Mouse (Mus musculus): Measurements from ENCODE around the gene Orc3. TPM values are rescaled to one million over a fixed set of nuclear protein-coding genes. Genes with fewer than 3 reads are reported as not detected.
A peak's percentile ranks its signal among the peaks of the same experiment; 100 is the strongest.

The Orc3 gene
- 108 and 119 TPM in 2 replicates for polyA plus RNA-seq (2016; fragmentation: Nextera tagmentation; extraction: Ambion mirVana)

GRCm38 (mm10) chr4:34614630-34615094 lies at the start of gene Orc3, which contains the start of gene Rars2:
Orc3 (minus strand) TSS chr4:34614944.
Rars2 (plus strand) TSS chr4:34614957.
- no peaks in the 10 kb centered on the region for H3K9me3 ChIP-seq
- H3K4me1 ChIP-seq = peaks cover 26% of the 10 kb centered on the region
- H3K27me3 ChIP-seq (ENCODE audit: poor library complexity, severe bottlenecking) = no peaks in the 10 kb centered on the region
- WGBS = under 1% methylated on average over 42 of the region's 42 CpGs
- H3K27ac ChIP-seq = peak within 1 kb of the TSS; percentile 94
- peaks cover 13% of the 10 kb centered on the region for H3K36me3 ChIP-seq (replicated peaks)
- DNase-seq (ENCODE audit: extremely low spot score, low spot score) = peak; percentile 85
- H3K4me3 ChIP-seq = peak within 1 kb of the TSS; percentile 82

- no peak overlapping the region for H3K27ac ChIP-seq
- no peak for DNase-seq (ENCODE audit: extremely low spot score, low spot score)
- no peaks in the 10 kb centered on the region for H3K9me3 ChIP-seq
- peaks cover 95% of the 10 kb centered on the region for H3K36me3 ChIP-seq (replicated peaks)
- H3K4me3 ChIP-seq = no peak overlapping the region
- H3K4me1 ChIP-seq = no peaks in the 10 kb centered on the region
- 92% methylated on average over 6 of the region's 6 CpGs for WGBS
- no peaks in the 10 kb centered on the region for H3K27me3 ChIP-seq (ENCODE audit: poor library complexity, severe bottlenecking)
Observed at GRCm38 (mm10) chr4:34661927-34662326, 47.2 kb upstream of the Orc3 start.

DNA sequence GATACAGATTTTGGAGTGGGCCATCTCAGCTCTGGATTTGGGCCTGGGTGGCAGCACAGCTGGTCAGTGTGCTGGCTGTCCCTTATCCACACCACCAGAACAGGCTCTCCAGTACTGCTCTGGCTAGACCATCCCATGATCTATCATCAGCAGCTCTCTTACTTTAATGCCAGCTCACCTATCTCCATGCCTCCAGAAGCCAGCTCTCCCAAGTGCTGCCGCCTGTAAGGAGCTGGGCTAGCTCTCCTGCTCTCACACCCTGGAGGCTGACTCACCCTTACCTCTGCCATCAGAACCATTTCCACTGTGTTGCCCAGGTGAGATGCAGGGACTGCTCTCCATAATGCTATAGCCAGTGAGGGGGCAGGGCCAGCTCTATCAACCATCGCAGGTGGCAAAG lies 46.8 kb upstream of the Orc3 start:
- H3K4me1 ChIP-seq = no peaks in the 10 kb centered on the region
- H3K4me3 ChIP-seq = no peak overlapping the region
- H3K27ac ChIP-seq = no peak overlapping the region
- no peak for DNase-seq (ENCODE audit: extremely low spot score, low spot score)
- no peaks in the 10 kb centered on the region for H3K27me3 ChIP-seq (ENCODE audit: poor library complexity, severe bottlenecking)
- H3K9me3 ChIP-seq = no peaks in the 10 kb centered on the region
- peaks cover 95% of the 10 kb centered on the region for H3K36me3 ChIP-seq (replicated peaks)
- WGBS = 91% methylated on average over 2 of the region's 2 CpGs

DNA sequence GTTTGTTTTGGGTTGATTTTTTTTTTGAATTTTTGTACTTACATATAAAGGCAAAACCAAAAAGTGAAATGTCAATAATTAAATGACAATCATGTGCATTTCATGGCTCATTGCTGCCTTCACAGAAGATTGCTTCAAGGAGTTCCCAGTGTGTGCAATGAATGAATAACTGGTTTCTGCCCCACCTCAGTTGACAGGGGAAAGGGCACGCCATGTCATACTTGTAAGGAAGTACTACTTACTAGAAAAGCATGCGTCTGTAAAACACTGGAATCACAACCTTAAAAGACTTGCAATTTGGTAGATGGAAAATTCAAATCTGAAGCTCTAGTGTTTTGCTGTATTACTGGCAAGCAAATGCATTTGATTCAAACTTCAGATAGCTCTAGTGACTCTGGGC lies 44.3 kb upstream of the Orc3 start:
- DNase-seq (ENCODE audit: extremely low spot score, low spot score) = no peak
- Histone ChIP-seq H3K9me3 (no peaks in the 10 kb centered on the region), H3K27me3 (ENCODE audit: poor library complexity, severe bottlenecking) (no peaks in the 10 kb centered on the region), H3K27ac (no peak overlapping the region), H3K36me3 (replicated peaks) (peaks cover 90% of the 10 kb centered on the region), H3K4me3 (no peak overlapping the region), H3K4me1 (no peaks in the 10 kb centered on the region)
- WGBS = 94% methylated on average over 2 of the region's 2 CpGs

DNA sequence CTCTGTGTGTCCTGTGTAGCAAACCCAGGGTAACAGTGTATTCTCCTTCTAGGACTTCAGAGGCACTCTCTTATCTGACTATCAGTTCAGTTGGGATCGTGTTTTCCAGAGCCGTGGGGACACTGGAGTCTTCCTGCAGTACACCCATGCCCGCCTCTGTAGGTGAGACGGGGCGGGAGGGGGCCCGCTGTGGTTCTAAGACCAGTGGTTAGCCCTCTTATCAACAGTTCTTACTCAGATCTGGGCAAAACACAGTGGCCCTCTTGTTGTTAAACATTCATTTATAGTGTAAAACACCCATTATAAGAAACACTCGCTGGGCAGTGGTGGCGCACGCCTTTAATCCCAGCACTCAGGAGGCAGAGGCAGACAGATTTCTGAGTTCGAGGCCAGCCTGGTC lies 41.4 kb upstream of the Orc3 start:
- DNase-seq (ENCODE audit: extremely low spot score, low spot score) = no peak
- no peaks in the 10 kb centered on the region for H3K4me1 ChIP-seq
- WGBS = 97% methylated on average over 10 of the region's 10 CpGs
- H3K36me3 ChIP-seq (replicated peaks) = peaks cover 85% of the 10 kb centered on the region
- H3K4me3 ChIP-seq = no peak overlapping the region
- H3K9me3 ChIP-seq = no peaks in the 10 kb centered on the region
- H3K27ac ChIP-seq = no peak overlapping the region
- H3K27me3 ChIP-seq (ENCODE audit: poor library complexity, severe bottlenecking) = no peaks in the 10 kb centered on the region

DNA sequence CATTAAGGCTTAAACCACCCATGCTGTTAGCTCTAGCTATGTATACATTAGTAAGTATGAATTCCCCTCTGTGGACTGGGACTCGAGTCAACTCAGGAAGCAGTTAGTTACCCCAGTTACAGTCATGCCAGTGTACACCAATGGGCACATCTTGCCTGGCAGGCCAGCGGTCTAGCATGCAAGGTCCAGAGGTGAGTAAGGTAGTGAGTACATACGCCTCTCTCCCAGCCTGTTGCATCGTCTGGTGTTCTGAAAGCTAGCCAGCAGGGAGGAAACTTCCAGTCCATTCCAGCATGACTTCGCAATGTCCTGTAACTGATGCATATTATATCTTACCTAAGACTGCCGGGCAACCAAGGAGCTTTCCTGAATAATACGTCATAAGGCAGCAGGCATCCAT lies 38.4 kb upstream of the Orc3 start:
- Histone ChIP-seq H3K27me3 (ENCODE audit: poor library complexity, severe bottlenecking) (no peaks in the 10 kb centered on the region), H3K4me3 (no peak overlapping the region), H3K36me3 (replicated peaks) (peaks cover 72% of the 10 kb centered on the region), H3K9me3 (no peaks in the 10 kb centered on the region), H3K27ac (no peak overlapping the region), H3K4me1 (no peaks in the 10 kb centered on the region)
- WGBS = 94% methylated on average over 7 of the region's 7 CpGs
- no peak for DNase-seq (ENCODE audit: extremely low spot score, low spot score)

GRCm38 (mm10) chr4:34644779-34645178 lies 30.0 kb upstream of the Orc3 start:
- no peak for DNase-seq (ENCODE audit: extremely low spot score, low spot score)
- Histone ChIP-seq H3K27me3 (ENCODE audit: poor library complexity, severe bottlenecking) (no peaks in the 10 kb centered on the region), H3K4me1 (no peaks in the 10 kb centered on the region), H3K36me3 (replicated peaks) (peaks cover 65% of the 10 kb centered on the region), H3K4me3 (no peak overlapping the region), H3K27ac (no peak overlapping the region), H3K9me3 (no peaks in the 10 kb centered on the region)

DNA sequence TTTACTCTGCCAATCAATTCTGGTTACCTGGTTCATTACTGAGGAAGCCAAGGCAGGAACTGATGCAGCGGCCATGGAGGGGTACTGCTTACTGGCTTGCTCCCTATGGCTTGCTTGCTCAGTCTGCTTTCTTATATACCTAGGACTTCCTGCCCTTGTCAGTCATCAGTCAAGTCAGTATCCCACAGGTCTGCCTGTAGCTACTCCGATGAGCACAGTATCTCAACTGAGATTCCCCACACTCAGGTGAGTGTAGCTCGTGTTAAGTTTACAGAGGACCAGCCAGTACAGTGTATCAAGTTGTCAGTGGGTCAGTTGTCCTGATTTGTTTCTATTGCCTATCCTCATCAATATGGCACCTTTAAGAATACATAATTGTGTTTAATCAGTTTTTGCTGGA lies 26.0 kb upstream of the Orc3 start:
- Histone ChIP-seq H3K36me3 (replicated peaks) (peaks cover 41% of the 10 kb centered on the region), H3K9me3 (no peaks in the 10 kb centered on the region), H3K27me3 (ENCODE audit: poor library complexity, severe bottlenecking) (no peaks in the 10 kb centered on the region), H3K27ac (no peak overlapping the region), H3K4me3 (no peak overlapping the region), H3K4me1 (no peaks in the 10 kb centered on the region)
- 98% methylated on average over 3 of the region's 3 CpGs for WGBS
- DNase-seq (ENCODE audit: extremely low spot score, low spot score) = no peak

- H3K27ac ChIP-seq = no peak overlapping the region
- no peak for DNase-seq (ENCODE audit: extremely low spot score, low spot score)
Observed at GRCm38 (mm10) chr4:34639745-34640364, 25.1 kb upstream of the Orc3 start.

GRCm38 (mm10) chr4:34637851-34638250 lies 23.1 kb upstream of the Orc3 start:
- WGBS = 87% methylated on average over 4 of the region's 4 CpGs
- Histone ChIP-seq H3K27ac (no peak overlapping the region), H3K4me1 (no peaks in the 10 kb centered on the region), H3K36me3 (replicated peaks) (peaks cover 48% of the 10 kb centered on the region), H3K27me3 (ENCODE audit: poor library complexity, severe bottlenecking) (no peaks in the 10 kb centered on the region), H3K9me3 (no peaks in the 10 kb centered on the region), H3K4me3 (no peak overlapping the region)
- DNase-seq (ENCODE audit: extremely low spot score, low spot score) = no peak

More at GRCm38 (mm10) chr4:34639745-34640364, 25.1 kb upstream of the Orc3 start:
- Histone ChIP-seq H3K9me3 (no peaks in the 10 kb centered on the region), H3K27me3 (ENCODE audit: poor library complexity, severe bottlenecking) (no peaks in the 10 kb centered on the region), H3K4me3 (no peak overlapping the region), H3K36me3 (replicated peaks) (peaks cover 40% of the 10 kb centered on the region), H3K4me1 (no peaks in the 10 kb centered on the region)
- 77% methylated on average over 5 of the region's 5 CpGs for WGBS

DNA sequence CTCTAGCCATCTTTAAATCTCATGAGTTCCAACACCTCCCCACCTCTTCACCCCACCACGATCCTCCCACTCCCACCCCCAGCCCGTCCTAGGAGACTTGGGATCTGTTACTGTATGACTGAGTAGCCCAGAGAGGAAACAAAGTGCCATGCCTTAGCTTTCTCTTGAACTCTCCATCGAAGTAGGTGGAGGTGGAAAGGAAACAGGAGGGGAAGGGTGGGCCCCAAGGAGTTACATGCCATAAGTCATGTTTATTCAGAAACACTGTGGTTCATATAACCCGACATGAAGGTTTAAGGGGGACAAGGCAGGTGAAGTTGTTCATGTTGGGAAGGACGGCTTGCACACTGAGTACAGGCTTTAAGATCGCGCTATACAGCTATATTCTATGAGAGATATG lies 22.6 kb upstream of the Orc3 start:
- no peak overlapping the region for H3K27ac ChIP-seq
- DNase-seq (ENCODE audit: extremely low spot score, low spot score) = no peak
- peaks cover 48% of the 10 kb centered on the region for H3K36me3 ChIP-seq (replicated peaks)
- WGBS = 95% methylated on average over 7 of the region's 7 CpGs
- H3K9me3 ChIP-seq = no peaks in the 10 kb centered on the region
- H3K4me3 ChIP-seq = no peak overlapping the region
- H3K4me1 ChIP-seq = no peaks in the 10 kb centered on the region
- H3K27me3 ChIP-seq (ENCODE audit: poor library complexity, severe bottlenecking) = no peaks in the 10 kb centered on the region

GRCm38 (mm10) chr4:34636036-34636435 lies 21.3 kb upstream of the Orc3 start:
- H3K36me3 ChIP-seq (replicated peaks) = peaks cover 46% of the 10 kb centered on the region
- no peaks in the 10 kb centered on the region for H3K9me3 ChIP-seq
- DNase-seq (ENCODE audit: extremely low spot score, low spot score) = no peak
- H3K27me3 ChIP-seq (ENCODE audit: poor library complexity, severe bottlenecking) = no peaks in the 10 kb centered on the region
- H3K4me1 ChIP-seq = no peaks in the 10 kb centered on the region
- 88% methylated on average over 5 of the region's 5 CpGs for WGBS
- H3K27ac ChIP-seq = no peak overlapping the region
- no peak overlapping the region for H3K4me3 ChIP-seq

GRCm38 (mm10) chr4:34634129-34634528 lies 19.4 kb upstream of the Orc3 start:
- Histone ChIP-seq H3K36me3 (replicated peaks) (peaks cover 35% of the 10 kb centered on the region), H3K27me3 (ENCODE audit: poor library complexity, severe bottlenecking) (no peaks in the 10 kb centered on the region), H3K27ac (no peak overlapping the region), H3K4me1 (no peaks in the 10 kb centered on the region), H3K9me3 (no peaks in the 10 kb centered on the region), H3K4me3 (no peak overlapping the region)
- WGBS = 98% methylated on average over 7 of the region's 7 CpGs
- no peak for DNase-seq (ENCODE audit: extremely low spot score, low spot score)

DNA sequence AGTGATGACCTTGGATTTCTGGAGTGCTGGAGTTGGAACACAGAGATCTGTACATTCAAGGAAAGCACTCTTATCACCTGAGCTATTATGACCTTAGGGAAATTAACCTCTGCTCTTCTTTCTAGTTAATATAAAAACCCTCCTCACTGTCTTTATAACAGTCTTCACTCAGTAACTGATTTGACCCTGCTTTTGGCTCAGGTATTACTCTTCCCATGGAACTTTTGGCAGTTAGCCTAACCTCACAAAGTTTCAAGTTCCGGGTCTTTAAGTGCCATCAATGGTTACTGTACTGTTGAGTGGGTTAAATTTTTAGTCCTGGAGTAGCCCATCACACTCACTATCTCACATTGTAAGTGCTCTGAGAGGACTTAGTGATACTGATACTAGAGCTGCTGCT lies 15.2 kb upstream of the Orc3 start:
- Histone ChIP-seq H3K4me1 (no peaks in the 10 kb centered on the region), H3K27ac (no peak overlapping the region), H3K4me3 (no peak overlapping the region), H3K9me3 (no peaks in the 10 kb centered on the region), H3K36me3 (replicated peaks) (peaks cover 61% of the 10 kb centered on the region), H3K27me3 (ENCODE audit: poor library complexity, severe bottlenecking) (no peaks in the 10 kb centered on the region)
- WGBS = 90% methylated on average over 1 of the region's 1 CpGs
- DNase-seq (ENCODE audit: extremely low spot score, low spot score) = no peak

Measured in forebrain, embryonic 10.5 days (tissue).